Mouse (Mus musculus): ENCODE measurements around the gene Arpin.

Arpin gene

DNA sequence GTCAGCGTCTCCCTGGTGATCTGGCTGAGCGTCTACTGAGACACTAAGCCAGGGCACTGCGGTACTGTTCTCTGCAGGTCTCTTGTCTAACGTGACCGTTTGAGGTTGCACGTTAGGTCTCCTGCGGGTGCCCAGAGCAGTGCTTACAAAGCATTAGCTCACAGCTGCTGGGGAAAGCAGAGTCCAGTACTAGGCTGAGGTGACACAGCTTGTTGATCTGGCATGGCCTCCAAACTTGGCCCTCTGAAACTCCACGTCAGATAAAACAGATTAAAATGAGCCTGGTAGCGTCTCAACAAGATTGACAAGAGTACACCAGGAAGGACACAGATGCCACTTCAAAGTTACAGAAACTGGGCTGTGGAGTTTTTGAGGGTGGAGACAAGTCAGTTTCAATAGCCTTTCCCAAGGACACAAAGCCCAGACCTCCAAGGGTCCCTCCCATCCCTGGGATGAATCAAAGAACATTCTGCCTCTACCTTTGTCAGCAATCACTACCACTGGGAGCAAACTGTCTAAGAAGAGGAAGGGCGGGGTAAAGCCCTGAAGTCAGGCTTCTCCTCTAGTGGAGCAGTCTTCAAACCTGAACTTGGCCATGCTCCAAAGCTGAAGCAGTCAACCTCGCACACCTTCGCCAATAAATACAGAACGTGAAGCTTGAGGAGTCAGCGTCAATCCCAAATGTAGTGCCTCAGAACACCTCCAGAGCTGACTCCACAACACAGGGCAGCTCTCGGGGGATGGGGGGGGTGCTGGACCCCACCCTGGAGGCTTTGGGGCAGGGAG lies 44.5 kb downstream of the Arpin start:
- no peak for DNase-seq

DNA sequence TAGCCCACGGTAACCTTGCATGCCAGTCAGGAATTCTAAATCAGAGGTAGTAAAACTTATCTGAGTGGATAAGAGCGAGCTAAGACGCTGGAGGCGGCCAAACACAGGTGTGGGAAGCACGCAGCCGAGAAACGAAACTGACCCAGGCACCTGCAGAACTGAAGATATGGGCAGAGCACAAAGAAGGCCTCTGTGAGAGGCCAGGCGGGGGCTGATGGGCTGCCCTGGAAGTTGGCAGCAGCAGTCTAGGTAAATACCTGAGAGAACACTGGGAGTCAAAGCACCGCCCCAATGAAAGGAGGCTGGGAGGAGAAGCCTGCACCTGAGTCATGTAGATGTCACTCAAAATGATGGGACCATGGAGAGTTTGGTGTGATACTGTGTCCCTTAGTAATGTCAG lies 46.6 kb downstream of the Arpin start:
- DNase-seq = no peak

DNA sequence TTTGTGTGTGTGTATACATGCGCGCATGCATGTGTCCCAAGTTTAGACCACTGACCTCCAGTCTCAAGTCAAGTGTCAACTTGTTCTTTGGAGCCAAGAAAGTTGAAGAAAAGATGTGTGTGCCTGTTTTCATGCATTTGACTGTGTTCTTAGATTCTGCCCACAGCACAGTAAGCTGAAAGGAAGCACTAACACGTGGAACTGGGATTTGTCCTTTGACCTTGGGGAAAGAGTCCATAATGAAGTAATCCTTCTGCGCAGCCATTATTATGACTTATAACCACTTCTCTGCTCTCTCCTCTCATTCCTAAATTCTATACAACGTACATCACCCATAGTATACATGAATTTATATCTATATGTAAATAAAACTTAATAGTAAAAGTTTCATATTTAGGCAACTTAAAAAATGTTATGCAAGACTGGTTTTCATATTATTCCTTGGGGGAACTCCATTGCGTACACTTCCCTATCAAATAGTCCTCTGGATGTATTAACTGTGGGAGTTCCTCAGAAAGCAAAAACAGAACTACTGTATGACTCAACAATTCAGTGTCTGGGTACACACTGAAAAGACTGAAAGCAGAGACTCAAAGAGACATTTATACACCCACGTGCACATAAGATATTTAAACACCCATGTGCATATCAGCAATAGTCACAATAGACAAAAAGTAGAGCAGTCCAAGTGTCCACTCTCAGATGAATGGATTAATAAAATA lies 51.4 kb downstream of the Arpin start:
- DNase-seq = no peak

DNA sequence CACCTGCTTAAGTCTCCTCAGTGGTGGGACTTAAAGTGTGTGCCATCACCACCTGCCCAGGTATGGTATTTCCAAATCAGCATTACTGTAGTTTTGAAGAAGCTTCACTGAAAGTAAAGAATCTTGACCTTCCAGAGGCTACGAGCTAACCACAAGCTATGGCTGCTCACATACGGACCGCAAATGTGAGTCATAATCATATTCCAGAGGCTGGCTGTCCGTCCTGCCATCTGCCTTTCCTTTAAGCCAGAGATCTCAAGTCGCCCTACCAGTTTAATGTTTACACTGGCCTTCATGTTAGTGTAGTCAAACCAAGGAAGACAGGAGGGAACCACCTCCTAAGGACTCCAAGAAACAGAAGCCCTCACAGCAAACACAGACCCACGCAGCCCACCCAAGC lies 53.3 kb downstream of the Arpin start:
- DNase-seq = no peak

GRCm38 (mm10) chr7:79880998-79881397 lies 54.2 kb downstream of the Arpin start:
- no peak for DNase-seq

DNA sequence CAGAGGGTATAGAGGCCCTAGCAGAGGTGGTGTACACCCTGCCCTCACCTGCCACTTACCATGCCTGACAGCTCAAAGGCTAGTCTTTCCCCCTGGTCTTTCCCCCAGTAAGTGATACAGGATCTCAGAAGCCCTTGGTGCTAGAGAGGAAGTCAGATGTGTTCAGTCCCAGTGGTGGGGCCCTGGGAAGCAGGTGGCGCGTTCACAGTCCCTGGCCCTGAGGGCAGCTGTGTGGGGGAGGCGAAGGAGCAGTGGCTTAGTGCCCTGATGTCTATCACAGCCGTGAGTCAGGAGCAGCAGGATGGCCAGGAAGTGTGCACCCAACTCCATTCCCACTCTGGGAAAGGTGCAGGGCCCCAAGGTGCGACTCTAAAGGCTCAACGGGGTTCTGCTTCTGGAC lies 55.1 kb downstream of the Arpin start:
- no peak for DNase-seq

GRCm38 (mm10) chr7:79878455-79879025 lies 56.6 kb downstream of the Arpin start:
- DNase-seq = no peak
